Mouse (Mus musculus): Measurements from ENCODE around the gene C2cd3.
A peak's percentile ranks its signal among the peaks of the same experiment; 100 is the strongest.
"Not testable (repeated sequence)": the region's sequence is repeated elsewhere in the genome, so short reads cannot be mapped to it uniquely, and the experiment has no call there.

Gene C2cd3

GRCm38 (mm10) chr7:100470796-100471406 lies 98.9 kb downstream of the C2cd3 start:
- DNase-seq (ENCODE audit: low read depth, low spot score) = no peak

DNA sequence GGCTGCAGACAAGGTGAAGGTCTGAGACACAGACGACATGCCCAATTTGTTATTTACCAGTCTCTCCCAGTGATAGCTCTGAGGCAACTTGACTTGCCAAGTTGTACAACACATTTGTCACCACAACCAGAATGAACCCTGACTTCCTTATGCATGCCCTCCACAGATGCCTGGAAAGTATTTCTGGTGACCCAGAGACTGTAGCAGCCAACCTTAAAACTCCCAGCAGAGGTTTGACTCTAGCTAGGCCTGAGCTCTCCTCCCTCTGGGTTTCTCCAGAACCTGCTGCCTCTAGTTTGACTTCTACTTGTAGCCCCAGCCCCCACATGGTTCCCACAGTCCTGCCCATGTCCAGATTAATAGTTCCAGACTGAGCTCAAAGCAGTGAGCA lies 99.4 kb downstream of the C2cd3 start:
- DNase-seq (ENCODE audit: low read depth, low spot score) = no peak

GRCm38 (mm10) chr7:100472777-100473176 lies 100.7 kb downstream of the C2cd3 start, which contains the start of gene Ucp3:
Gene Ucp3 (plus strand): TSS chr7:100472990.
- no peak for DNase-seq (ENCODE audit: low read depth, low spot score)

- DNase-seq (ENCODE audit: low read depth, low spot score) = no peak
These were observed 101.9 kb downstream of the C2cd3 start for GRCm38 (mm10) chr7:100473846-100474454.

DNA sequence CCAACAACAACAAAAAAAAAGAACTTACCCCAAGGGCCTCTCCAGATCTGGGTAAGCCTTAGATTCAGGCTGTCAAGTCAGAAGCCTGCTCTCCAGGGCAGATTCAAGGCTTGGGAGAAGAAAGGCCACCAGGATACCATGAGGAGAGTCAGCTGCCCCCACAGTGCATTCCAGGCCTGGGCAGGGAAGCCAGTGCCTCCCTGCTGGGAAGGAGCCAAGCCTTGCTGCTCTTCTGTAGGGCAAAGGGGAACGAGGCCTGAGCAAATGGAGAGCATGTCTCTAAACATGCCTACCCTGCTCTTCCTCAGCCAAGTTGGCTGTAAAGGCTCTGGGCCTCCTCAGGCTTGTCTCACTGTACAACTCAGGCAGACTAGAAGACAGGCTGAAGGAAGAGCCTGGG lies 102.6 kb downstream of the C2cd3 start:
- DNase-seq (ENCODE audit: low read depth, low spot score) = no peak

DNA sequence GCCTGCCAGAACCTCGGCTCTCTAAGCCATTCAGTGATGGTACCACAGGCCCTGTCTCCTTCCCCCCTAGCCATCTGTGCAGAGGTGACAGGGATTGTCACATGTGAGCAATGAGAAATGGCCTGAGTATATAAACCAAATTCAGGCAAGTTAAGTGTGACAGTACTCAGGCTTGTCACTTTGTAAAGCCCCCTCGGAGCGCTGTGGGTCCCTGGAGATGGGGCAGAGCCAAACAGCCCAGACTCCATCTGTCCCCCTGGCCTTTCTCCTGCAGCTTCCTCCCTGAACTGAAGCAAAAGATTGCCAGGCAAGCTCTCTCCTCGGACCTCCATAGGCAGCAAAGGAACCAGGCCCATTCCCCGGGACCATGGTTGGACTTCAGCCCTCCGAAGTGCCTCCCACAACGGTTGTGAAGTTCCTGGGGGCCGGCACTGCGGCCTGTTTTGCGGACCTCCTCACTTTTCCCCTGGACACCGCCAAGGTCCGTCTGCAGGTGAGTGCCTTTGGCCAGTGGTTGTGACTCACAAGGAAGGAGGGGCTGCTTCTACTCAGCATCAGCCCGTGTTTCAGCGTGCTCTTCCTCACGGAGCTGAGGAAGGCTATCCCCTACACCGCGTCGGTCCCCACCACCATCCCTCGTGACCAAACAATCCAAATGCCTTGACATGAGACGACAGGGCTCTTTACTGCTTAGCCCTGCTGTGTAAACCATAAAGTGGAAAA lies 107.2 kb downstream of the C2cd3 start:
- no peak for DNase-seq (ENCODE audit: low read depth, low spot score)

GRCm38 (mm10) chr7:100479823-100480164 lies 107.8 kb downstream of the C2cd3 start:
- no peak for DNase-seq (ENCODE audit: low read depth, low spot score)

- no peak for DNase-seq (ENCODE audit: low read depth, low spot score)
These were observed 108.1 kb downstream of the C2cd3 start for GRCm38 (mm10) chr7:100480175-100480574.

DNA sequence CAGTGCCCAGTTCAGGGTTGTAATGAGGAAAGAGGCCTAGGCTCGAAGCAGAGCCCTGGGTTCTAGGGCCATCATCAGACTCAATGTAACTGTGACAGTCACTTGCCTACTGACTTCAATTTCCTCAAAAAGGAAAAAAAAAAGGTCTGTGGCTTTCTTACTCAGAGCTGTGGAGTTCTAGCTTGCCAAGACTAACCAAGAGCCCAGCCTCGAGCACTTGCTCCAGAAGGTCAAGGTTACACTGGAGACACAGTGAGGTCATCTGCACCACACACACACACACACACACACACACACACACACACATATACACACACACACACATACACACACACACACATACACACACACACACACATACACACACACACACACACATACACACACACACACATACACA lies 110.0 kb downstream of the C2cd3 start:
- not testable (repeated sequence) for DNase-seq (ENCODE audit: low read depth, low spot score)

GRCm38 (mm10) chr7:100484493-100484892 lies 112.5 kb downstream of the C2cd3 start:
- no peak for DNase-seq (ENCODE audit: low read depth, low spot score)

DNA sequence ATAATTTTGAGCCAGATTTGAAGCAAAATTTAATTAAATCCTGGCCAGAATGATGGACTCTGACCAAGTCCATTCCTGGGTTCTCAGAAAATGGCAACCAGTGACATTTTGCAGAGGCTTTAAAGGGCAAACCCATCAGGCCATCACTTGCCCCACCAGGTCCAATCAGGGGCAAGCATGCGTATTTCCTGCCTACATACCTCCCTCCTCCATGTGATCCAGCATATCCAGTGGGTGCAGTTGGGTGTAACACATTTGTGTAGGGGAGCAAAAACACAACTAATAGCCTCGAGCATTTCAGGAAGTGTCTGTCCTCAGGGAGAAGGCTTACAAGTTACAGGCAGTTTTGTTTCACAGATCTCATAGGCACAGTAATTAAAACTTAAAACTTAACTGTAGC lies 115.3 kb downstream of the C2cd3 start:
- no peak for DNase-seq (ENCODE audit: low read depth, low spot score)

GRCm38 (mm10) chr7:100488474-100489048 lies 116.5 kb downstream of the C2cd3 start:
- no peak for DNase-seq (ENCODE audit: low read depth, low spot score)

DNA sequence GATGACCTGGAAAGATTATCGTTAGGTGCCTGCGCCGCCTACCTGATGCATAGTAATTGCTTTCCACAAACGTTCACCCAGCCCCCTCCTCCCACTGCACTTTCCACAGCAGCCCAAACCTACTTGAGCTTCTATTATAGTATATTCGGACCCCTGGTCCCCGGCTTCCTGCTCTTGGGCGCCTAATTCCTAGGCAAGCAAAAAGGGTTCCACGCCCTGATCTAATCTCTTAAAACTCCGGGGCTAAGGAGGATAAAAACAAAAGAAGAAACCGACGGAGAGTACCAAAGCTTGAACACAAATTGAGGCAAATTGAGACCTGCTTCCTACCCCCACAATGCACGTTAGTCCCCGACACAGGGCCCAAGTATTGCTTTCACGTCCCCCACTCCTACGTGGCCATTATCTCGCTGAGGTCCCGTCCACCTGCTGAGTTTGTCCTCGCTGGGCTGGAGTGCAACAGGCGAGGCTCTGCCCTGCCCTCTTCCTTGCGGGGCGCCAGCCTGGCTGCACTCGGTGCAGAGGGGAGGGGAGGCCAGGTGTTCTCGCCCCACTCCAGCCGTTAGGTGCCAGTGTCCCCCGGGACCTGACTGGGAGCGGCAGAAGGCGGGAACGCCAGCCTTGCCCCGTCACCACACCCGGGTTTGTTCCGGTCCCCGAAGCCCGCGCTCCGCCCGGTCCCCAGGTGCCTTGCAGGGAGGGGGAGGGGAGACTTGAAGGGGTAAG lies 120.5 kb downstream of the C2cd3 start:
- no peak for DNase-seq (ENCODE audit: low read depth, low spot score)

GRCm38 (mm10) chr7:100493117-100493483 lies 121.1 kb downstream of the C2cd3 start, which contains the start of gene Ucp2:
Gene Ucp2 (plus strand): TSS chr7:100493337.
- DNase-seq (ENCODE audit: low read depth, low spot score) = peak; percentile 63

- DNase-seq (ENCODE audit: low read depth, low spot score) = no peak
These were observed 121.7 kb downstream of the C2cd3 start for GRCm38 (mm10) chr7:100493484-100494414.

DNA sequence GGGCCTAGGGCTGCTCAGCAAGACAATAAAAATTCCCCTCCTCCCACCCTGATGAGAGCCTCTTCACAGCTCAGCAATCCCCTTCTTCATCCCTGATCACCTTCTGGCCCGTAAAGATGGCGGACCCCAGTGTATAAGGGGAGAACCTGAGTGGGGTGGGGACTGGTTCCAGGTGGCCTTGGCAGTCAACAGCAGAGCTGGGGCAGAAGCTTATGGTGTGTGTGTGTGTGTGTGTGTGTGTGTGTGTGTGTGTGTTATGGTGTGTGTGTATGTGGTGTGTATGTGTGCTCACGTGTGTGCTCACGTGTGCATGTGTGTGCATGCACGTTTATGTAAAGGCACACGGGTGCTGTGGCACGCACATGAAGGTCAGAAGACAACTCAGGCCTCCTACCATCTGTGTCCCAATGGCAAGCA lies 122.4 kb downstream of the C2cd3 start:
- no peak for DNase-seq (ENCODE audit: low read depth, low spot score)

GRCm38 (mm10) chr7:100495042-100495441 lies 123.0 kb downstream of the C2cd3 start:
- DNase-seq (ENCODE audit: low read depth, low spot score) = no peak

- peak; percentile 64 for DNase-seq (ENCODE audit: low read depth, low spot score)
These were observed 123.7 kb downstream of the C2cd3 start for GRCm38 (mm10) chr7:100495581-100496251.

DNA sequence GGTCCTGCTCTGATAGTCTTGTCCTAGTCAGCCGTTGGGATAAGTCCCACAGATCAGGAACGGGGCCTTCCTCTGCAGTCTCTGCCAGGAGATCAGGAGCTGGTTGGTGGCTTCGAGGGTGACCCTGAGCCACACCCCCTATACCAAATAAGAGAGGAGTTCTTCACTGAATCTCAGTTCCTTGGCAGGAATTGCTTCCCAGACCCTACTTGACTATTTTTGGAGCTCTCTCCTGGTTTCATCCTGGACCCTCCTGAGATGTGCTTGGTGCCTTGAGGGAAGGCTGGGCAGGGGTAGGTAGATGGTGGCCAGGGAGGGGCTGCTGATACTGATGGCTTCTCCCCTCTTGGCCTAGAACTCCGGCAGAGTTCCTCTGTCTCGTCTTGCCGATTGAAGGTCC lies 124.3 kb downstream of the C2cd3 start:
- no peak for DNase-seq (ENCODE audit: low read depth, low spot score)

DNA sequence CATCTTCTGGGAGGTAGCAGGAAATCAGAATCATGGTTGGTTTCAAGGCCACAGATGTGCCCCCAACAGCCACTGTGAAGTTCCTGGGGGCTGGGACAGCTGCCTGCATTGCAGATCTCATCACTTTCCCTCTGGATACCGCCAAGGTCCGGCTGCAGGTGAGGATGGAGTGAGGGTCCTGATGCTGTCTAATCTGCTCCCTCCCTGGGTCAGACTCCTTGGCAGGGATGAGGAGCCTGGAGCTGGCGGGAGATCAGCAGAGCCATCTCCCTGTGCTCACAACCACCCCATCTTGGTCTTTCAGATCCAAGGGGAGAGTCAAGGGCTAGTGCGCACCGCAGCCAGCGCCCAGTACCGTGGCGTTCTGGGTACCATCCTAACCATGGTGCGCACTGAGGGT lies 124.8 kb downstream of the C2cd3 start:
- no peak for DNase-seq (ENCODE audit: low read depth, low spot score)
